Mouse (Mus musculus) midbrain, embryonic 16.5 days (tissue): ENCODE data around the gene Hyal1. TPM values are rescaled to one million over a fixed set of nuclear protein-coding genes. Genes with fewer than 3 reads are reported as not detected.
"Not testable (repeated sequence)": the region's sequence is repeated elsewhere in the genome, so short reads cannot be mapped to it uniquely, and the experiment has no call there.

Experiments used
- ATAC-seq: fragments of 200-750 bp; cut with Nextera tagmentation; 2 replicates; pipeline ENCODE4 v1.8.0; 2017; ENCODE audit warnings: moderate TSS enrichment
- H3K27ac ChIP-seq: fragments of 300-500 bp; sonication (generic); 2 replicates; pipeline ENCODE4 v1.5.1; 2014; ENCODE audit warnings: mild to moderate bottlenecking, low read length, mixed read lengths
- H3K27me3 ChIP-seq: fragments of 300-500 bp; sonication (generic); 2 replicates; pipeline ENCODE4 v1.6.1; 2014; ENCODE audit warnings: low read depth, low read length, mixed read lengths; ENCODE audit not compliant: control insufficient read depth, insufficient read depth
- H3K36me3 ChIP-seq: fragments of 300-500 bp; sonication (generic); 2 replicates; pipeline ENCODE4 v1.6.1; 2014; ENCODE audit warnings: mild to moderate bottlenecking, low read length, moderate library complexity, mixed read lengths; ENCODE audit not compliant: control insufficient read depth, insufficient read depth
- H3K4me1 ChIP-seq: fragments of 300-500 bp; sonication (generic); 2 replicates; pipeline ENCODE4 v1.6.1; 2014; ENCODE audit warnings: mild to moderate bottlenecking, low read length, mixed read lengths; ENCODE audit not compliant: control insufficient read depth, insufficient read depth
- H3K4me2 ChIP-seq: fragments of 300-500 bp; sonication (generic); 2 replicates; pipeline ENCODE4 v1.6.1; 2014; ENCODE audit warnings: mild to moderate bottlenecking, low read length, mixed read lengths
- H3K4me3 ChIP-seq: fragments of 300-500 bp; sonication (generic); 2 replicates; pipeline ENCODE4 v1.5.1; 2014; ENCODE audit warnings: low read depth, mild to moderate bottlenecking, low read length, moderate library complexity, mixed read lengths
- H3K9ac ChIP-seq: fragments of 300-500 bp; sonication (generic); 2 replicates; pipeline ENCODE4 v1.6.1; 2014; ENCODE audit warnings: low read depth, low read length, mixed read lengths
- H3K9me3 ChIP-seq: fragments of 300-500 bp; sonication (generic); replicated peaks from 2 replicates; pipeline ENCODE4 v1.6.1; 2014; ENCODE audit warnings: mild to moderate bottlenecking, low read length, mixed read lengths; ENCODE audit not compliant: control insufficient read depth, poor library complexity, severe bottlenecking
- WGBS: fragments of 180-500 bp; shearing (Covaris S2); extraction: QIAGEN DNeasy Blood & Tissue Kit; methylation state at CpG from one replicate; pipeline ENCODE4 v1.1.7; 2014; 5-methylcytosine and 5-hydroxymethylcytosine counted together
- polyA plus RNA-seq: library from polyadenylated mRNA; unstranded; fragments of >200 nt; fragmentation: Nextera tagmentation; extraction: Ambion mirVana; gene quantifications from 2 replicates; pipeline ENCODE4 v1.2.1, GENCODE M21; 2015

The Hyal1 gene
- polyA plus RNA-seq, 1 experiment from 2014 or later, result 7.2 TPM

DNA sequence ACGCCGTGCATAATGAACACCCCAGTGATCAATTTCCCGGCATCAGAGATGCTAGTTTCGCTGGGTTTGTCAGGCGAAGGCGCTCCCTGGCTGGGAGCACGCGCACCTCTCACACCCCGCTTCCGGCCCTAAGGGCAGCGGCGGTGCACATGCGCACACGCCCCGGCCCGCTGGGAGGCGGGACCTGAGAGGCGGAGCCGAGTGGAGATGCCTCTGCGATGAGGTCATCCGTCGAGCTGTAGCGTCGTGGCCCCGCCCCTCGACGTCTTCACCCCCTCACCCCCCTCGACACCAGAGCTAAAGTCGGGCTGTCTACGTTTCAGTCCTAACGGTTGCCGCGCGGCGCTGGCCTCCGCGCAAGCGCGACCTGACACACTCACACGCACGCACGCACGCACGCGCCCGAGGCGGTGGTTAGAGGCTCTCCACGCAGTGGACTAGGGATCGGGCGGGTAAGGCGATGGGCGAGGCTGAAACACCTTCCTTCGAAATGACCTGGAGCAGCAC, 22.4 kb upstream of the Hyal1 start:
- peak overlapping the region; percentile 91 for H3K27ac ChIP-seq
- ATAC-seq, result peak; percentile 93
- peak overlapping the region; percentile 88 for H3K9ac ChIP-seq
- H3K4me1 ChIP-seq, result peaks cover 33% of the 10 kb centered on the region
- H3K4me2 ChIP-seq, result peak overlapping the region; percentile 87
- no peaks in the 10 kb centered on the region for H3K9me3 ChIP-seq
- WGBS, result under 1% methylated on average over 53 of the region's 53 CpGs
- peaks cover 31% of the 10 kb centered on the region for H3K27me3 ChIP-seq
- H3K36me3 ChIP-seq, result peaks cover 16% of the 10 kb centered on the region
- peak overlapping the region; percentile 80 for H3K4me3 ChIP-seq

DNA sequence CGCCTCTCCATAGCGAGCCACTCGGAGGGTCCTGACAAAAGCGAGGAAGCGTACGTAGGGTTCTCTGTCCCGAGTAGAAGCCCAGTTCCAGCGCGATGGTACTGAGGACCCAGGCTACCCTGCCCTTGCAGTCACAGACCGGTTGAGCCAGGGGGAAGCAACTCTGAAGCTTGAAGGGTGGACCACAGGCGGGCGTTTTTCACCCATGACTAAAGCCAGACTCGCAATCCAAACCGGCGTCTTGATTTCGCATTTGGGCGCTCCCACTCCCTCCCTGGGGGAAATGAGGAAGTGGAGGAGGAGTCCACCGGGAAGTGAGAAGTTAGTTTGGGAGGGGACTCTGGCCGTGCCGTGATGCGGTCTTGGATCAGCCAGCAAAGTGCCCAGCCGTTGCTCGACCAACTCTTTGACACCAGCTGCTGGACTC, 21.7 kb upstream of the Hyal1 start:
- under 1% methylated on average over 23 of the region's 23 CpGs for WGBS
- Histone ChIP-seq H3K27me3 (peaks cover 26% of the 10 kb centered on the region), H3K9me3 (no peaks in the 10 kb centered on the region), H3K36me3 (peaks cover 23% of the 10 kb centered on the region), H3K27ac (peak overlapping the region; percentile 91), H3K4me2 (peak overlapping the region; percentile 87), H3K4me1 (peaks cover 33% of the 10 kb centered on the region), H3K9ac (peak overlapping the region; percentile 88), H3K4me3 (peak overlapping the region; percentile 80)
- peak; percentile 57 for ATAC-seq

- H3K27ac ChIP-seq, result no peak overlapping the region; the same call in 1 of the 2 replicates
- 38% methylated on average over 2 of the region's 2 CpGs for WGBS
Measured at GRCm38 (mm10) chr9:107555701-107556100, 21.0 kb upstream of the Hyal1 start.

DNA sequence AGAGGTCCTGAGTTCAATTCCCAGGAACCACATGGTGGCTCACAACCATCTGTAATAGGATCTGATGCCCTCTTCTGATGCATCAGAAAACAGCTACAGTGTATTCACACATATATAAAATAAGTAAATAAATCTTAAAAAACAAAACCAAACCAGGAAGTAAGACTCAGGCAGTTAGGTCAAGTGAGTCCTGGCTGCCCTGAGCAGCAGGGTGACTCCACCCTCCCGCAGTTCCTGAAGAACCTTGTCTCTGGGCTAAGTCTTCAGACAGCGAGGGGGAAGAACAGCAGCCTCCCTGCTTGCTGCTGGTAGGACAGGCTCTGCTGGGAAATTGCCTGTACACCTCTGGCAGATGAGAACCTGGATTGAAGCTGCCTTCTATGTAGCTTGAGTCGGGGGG, 20.4 kb upstream of the Hyal1 start:
- Histone ChIP-seq H3K4me3 (no peak overlapping the region), H3K27me3 (peaks cover 15% of the 10 kb centered on the region), H3K9me3 (no peaks in the 10 kb centered on the region), H3K4me1 (peaks cover 32% of the 10 kb centered on the region), H3K4me2 (no peak overlapping the region), H3K9ac (0 out of 2 replicates have a peak overlapping the region, but pooled peaks have one; percentile 27), H3K27ac (no peak overlapping the region), H3K36me3 (peaks cover 27% of the 10 kb centered on the region)
- 83% methylated on average over 3 of the region's 3 CpGs for WGBS
- no peak for ATAC-seq

More at GRCm38 (mm10) chr9:107555701-107556100, 21.0 kb upstream of the Hyal1 start:
- peaks cover 33% of the 10 kb centered on the region for H3K4me1 ChIP-seq
- H3K4me2 ChIP-seq, result peak overlapping the region; percentile 87
- H3K4me3 ChIP-seq, result peak overlapping the region; percentile 80
- H3K27me3 ChIP-seq, result peaks cover 19% of the 10 kb centered on the region
- peak overlapping the region; percentile 88; the same call in 1 of the 2 replicates for H3K9ac ChIP-seq
- H3K9me3 ChIP-seq, result no peaks in the 10 kb centered on the region
- ATAC-seq, result no peak
- H3K36me3 ChIP-seq, result peaks cover 23% of the 10 kb centered on the region

DNA sequence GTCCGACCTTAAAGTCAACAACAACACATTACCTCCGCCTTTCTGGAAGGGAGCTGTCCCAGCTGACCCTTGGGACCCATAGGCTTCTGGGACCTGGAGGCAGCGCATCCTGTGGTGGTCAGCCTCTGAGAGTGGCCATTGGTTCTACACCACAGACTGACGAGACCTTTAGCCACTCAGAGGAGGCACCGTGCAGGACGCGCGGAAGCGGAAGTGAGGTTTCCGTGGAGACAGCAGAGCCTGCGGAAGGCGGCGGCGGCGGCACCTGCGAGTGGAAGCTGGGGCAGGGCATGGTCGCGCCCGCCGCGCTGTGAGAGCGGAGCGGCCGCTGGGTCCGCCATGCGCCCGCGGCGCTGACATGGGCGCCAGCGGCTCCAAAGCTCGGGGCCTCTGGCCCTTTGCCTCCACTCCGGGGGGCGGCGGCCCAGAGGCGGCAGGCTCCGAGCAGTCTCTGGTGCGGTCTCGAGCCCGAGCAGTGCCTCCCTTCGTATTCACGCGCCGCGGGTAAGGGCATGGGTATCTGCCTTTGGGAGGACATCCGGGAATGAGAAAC, 13.6 kb upstream of the Hyal1 start, which contains the start of gene Tusc2:
Tusc2 (plus strand) TSS at position 227 of the 553 bp plus-strand sequence.
- peak; percentile 96 for ATAC-seq

GRCm38 (mm10) chr9:107565556-107565955, 11.2 kb upstream of the Hyal1 start:
- H3K4me3 ChIP-seq, result not testable (repeated sequence)

More for the DNA sequence above, 13.6 kb upstream of the Hyal1 start, which contains the start of gene Tusc2:
- Histone ChIP-seq H3K9ac (peak within 1 kb of the TSS; percentile 90), H3K4me1 (peaks cover 25% of the 10 kb centered on the region), H3K27me3 (no peaks in the 10 kb centered on the region), H3K4me2 (peak within 1 kb of the TSS; percentile 90), H3K27ac (peak within 1 kb of the TSS; percentile 79), H3K9me3 (no peaks in the 10 kb centered on the region), H3K4me3 (peak within 1 kb of the TSS; percentile 93), H3K36me3 (peaks cover 25% of the 10 kb centered on the region)
- under 1% methylated on average over 35 of the region's 46 CpGs for WGBS

GRCm38 (mm10) chr9:107566041-107566709, 10.6 kb upstream of the Hyal1 start:
- H3K27me3 ChIP-seq, result no peaks in the 10 kb centered on the region
- no peaks in the 10 kb centered on the region for H3K9me3 ChIP-seq
- ATAC-seq, result no peak
- no peak overlapping the region for H3K4me2 ChIP-seq
- H3K4me1 ChIP-seq, result peaks cover 42% of the 10 kb centered on the region
- 61% methylated on average over 15 of the region's 15 CpGs for whole genome bisulfite sequencing
- no peak overlapping the region; the same call in 1 of the 2 replicates for H3K27ac ChIP-seq
- peaks cover 7% of the 10 kb centered on the region for H3K36me3 ChIP-seq
- H3K4me3 ChIP-seq, result no peak overlapping the region
- no peak overlapping the region for H3K9ac ChIP-seq

More at GRCm38 (mm10) chr9:107565556-107565955, 11.2 kb upstream of the Hyal1 start:
- not testable (repeated sequence) for H3K9ac ChIP-seq, H3K27me3 ChIP-seq, H3K4me2 ChIP-seq, H3K27ac ChIP-seq, ATAC-seq, H3K36me3 ChIP-seq, H3K9me3 ChIP-seq
- WGBS, result 49% methylated on average over 5 of the region's 5 CpGs
- H3K4me1 ChIP-seq, result peaks cover 36% of the 10 kb centered on the region

GRCm38 (mm10) chr9:107566855-107567254, 9.9 kb upstream of the Hyal1 start:
- no peaks in the 10 kb centered on the region for H3K9me3 ChIP-seq
- peaks cover 47% of the 10 kb centered on the region for H3K4me1 ChIP-seq
- WGBS, result 69% methylated on average over 3 of the region's 3 CpGs
- no peak overlapping the region for H3K4me2 ChIP-seq
- H3K4me3 ChIP-seq, result no peak overlapping the region
- 0 out of 2 replicates have a peak overlapping the region, but pooled peaks have one; percentile 14 for H3K27ac ChIP-seq
- H3K27me3 ChIP-seq, result no peaks in the 10 kb centered on the region
- no peak for ATAC-seq
- peaks cover 3% of the 10 kb centered on the region; the same call in 1 of the 2 replicates for H3K36me3 ChIP-seq
- H3K9ac ChIP-seq, result no peak overlapping the region
